Mouse (Mus musculus): ENCODE data around the gene Ugt1a7c.

Gene Ugt1a7c

DNA sequence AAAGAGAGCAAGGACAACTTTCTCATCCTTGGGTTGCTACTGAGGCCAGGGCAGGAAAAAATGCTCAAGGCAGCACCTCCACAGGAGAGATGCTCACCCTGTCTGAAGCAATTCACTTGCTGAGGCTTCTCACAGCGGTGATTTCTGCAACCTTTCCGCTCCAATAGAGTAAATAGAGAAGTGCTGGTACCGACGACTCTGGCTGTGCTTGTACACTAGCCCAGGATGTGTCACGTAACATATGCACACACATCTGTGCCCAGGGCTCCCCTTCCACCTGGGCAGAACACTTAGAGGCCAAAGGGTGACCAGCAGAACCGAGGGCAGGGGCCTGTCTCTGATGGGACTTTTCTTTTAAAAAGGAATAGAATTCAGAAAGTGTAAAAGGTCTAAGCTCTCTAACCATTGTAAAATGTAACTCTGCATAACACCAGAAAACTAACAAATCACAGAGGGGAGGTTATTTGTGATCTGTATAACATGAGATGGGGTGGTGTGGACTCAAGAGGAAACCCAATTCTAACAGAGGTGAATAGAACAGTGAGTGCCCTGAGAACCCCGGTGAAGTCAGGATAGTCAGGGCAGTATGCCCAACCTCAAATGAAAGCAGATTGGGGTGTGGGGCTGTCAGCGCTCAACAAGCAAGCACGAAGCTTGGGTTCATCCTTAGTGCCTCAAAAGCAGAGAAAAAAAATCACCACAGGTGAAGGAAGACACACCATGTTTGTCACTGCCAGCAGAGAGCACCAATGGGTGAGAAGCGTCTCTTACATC lies 165.9 kb downstream of the Ugt1a7c start:
- DNase-seq (ENCODE audit: low read depth, low spot score): no peak

DNA sequence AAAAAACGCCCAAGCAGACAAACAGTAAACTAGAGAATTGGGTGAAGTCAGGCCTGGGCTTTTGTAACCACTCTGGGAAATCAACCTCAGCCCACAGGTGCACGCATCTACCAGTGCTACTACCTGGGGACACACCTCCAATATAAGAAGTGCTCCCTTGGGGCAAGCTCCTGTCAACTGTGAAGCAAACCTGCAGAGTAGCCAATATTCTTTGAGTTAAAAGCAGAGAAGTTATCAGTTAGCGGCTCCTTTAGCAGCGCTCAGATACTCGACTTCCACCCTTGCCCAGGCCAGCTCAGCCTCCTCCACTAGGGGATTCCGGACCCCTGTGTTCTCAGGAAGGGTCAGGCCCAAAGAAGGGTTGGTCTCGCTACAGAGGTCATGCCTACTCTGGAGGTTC lies 166.8 kb downstream of the Ugt1a7c start:
- no peak for DNase-seq (ENCODE audit: low read depth, low spot score)

DNA sequence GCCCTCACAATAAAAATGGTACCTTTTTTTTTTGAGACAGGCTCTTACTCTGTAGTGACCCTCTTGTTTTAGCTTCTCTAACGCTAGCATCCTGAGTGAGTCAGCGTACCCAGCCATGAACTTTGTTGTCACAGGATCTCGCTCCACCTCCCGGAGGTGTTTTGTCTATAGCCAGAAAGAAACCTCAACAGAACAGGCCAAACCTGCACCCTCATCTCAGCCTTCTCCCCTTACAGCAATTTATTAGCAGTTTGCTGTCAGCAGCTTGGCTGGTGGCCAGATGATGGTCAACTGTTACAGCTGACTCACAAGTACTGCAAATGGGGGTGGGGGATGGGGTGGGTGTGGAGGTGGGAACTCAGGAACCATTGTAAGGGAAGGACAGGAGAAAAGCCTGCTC lies 167.4 kb downstream of the Ugt1a7c start:
- peak; percentile 64 for DNase-seq (ENCODE audit: low read depth, low spot score)

DNA sequence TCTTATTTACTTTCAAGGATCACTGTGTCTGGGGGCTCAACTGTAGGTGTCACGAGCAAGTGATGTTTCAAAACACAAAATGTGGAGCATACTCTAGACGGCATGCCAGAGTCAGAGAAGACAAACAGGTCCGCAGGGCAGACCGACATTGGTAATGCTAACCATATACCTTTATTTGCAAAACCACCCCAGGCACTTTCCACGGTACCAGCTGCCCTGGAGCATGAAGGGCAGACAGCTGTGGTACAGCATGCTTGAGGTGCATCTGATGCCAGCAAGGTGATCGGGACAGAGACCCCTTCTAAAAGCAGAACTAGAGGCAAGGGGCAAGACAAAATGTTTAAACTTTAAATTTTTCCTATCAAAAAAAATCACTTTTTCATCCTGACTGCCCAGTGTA lies 168.1 kb downstream of the Ugt1a7c start:
- DNase-seq (ENCODE audit: low read depth, low spot score): no peak

DNA sequence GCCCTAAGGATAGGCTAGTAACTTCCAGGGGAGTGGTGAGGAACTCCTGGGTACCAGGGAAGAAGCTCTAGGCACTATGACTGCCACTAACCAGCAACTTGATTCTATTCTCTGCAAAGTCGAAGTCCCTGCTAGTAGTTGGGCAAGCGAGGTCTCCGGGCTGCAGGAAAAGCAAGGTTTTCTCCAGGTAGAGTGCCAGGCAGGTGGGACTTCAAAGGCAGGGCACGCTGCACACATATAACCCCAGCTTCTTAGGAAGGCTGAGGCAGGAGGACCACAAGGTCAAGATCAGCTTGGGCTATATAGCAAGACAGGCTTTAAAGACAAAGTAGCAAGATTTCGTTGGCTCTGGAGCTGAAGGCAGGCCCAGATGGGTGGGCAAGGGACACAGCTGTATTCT lies 168.9 kb downstream of the Ugt1a7c start:
- DNase-seq (ENCODE audit: low read depth, low spot score): no peak

DNA sequence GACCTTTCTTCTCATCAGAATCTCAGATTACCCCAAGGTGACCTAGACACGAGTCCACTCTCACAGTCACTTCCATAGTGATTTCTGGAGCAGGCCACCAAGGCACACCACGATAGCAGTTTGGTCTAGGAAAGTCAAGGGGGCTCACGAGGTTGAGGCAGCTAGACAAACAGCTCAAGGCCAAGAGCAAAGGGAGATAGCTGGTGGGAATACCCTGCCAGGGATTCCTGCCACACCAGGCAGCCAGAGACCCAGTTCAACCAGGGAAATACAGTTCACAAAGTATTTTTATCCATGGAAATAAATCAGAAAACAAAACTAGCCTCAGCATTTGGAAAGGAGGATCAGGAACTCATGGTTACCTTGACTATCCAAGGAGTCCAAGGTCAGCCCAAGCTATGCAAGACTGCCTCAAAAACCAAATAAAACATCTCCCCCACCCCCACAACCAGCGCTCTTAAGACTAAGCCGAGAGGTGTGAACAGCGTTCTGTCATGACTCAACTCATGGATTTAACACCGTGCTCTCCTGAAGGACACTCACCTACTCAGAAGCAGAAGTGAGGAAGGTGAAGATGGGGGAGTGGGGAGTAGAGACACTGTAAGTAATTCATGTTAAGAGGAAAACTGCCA lies 169.5 kb downstream of the Ugt1a7c start:
- no peak for DNase-seq (ENCODE audit: low read depth, low spot score)

DNA sequence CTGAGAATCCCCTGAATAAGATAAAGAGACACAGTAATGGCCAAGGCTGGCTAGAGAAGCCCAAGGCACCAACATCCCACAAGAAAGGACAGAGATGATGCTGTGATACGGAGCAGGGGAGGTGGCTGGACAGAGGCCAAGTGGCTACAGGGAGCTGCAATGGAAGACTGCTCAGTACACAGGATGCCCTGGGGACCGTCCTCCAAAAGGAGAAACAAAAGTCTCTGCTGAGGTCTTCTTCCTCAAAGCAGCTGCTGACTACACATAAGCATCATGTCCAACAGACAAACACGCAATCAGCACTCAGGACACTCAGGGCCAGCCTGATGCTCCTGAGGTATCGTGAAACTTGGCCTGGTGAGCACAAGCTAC lies 170.0 kb downstream of the Ugt1a7c start:
- no peak for DNase-seq (ENCODE audit: low read depth, low spot score)

DNA sequence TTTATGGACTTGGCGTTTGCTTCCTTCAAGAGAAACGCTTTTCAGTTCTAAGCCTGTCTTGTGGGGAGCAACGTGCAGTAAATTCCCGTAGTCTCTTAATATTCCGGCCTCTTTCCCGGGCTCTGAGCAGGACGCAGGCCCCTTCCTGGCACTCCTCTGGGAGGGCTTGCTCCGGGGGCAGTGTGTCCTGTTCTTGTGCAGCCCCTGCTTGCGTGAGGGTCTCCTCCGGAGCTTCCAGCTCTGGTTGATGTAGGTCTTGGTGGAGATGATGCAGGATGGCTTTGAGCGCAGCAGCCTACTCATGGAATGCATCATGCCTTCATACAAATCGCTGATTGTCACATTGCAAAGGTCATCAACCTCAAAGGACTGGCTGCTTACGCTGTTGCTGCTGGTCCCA lies 171.3 kb downstream of the Ugt1a7c start:
- DNase-seq (ENCODE audit: low read depth, low spot score): no peak

DNA sequence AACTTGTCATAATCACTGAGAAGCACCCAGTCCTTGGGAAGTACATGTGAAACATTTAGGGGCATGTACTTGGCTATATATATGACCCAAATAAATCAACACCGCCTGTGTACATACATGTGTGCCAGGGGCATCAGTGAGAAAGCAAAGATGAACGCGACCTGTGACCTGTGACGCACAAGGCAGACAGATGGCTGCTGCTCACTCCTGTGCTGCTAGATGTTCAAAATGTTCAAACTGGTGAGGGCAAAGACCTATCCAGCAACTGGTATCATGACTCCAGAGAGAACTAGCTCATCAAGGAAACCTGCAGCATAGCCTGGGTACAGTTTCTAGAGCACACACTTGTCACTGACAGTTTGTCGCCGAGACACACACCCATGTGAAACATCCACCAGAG lies 172.6 kb downstream of the Ugt1a7c start:
- no peak for DNase-seq (ENCODE audit: low read depth, low spot score)

DNA sequence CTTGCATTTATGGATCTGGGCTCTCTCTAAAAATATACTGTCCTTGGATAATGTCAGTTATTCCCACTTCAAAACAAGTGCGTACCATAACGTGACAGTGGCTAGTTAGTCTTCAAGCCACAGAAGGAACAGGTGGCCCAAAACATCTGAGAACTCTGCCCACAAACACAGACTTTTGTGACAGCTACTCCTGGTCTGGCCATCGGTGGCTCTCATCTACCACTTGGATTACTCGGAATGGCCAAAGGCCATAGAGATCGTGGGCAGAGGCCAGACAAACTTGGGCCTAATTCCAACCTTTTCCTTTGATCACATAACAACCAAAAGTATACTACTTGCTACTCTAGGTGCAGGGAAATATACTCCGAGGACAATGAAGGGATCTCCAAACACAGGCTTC lies 173.2 kb downstream of the Ugt1a7c start:
- DNase-seq (ENCODE audit: low read depth, low spot score): no peak
